Mouse (Mus musculus): ENCODE measurements around the gene Cadm2.

Gene Cadm2

DNA sequence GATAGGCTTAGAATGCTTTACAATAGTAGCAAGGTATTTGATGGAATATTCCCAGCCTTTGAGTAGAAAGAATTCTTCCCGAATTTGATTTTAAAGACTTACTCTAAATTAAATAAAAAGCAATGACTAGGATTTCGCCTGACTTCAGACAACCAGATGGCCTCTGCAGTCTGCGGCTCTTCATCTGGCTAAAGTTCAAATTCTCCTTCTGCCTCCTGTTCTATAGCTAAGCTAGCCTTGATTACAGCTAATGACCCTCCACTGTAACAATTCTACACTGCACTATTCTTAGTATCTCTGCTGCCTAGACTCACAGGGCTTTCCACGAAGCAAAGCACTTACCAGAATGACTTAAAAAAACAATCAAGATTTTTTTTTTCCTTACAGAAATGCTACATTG lies 495.9 kb downstream of the Cadm2 start:
- Histone ChIP-seq H3K27me3 (ENCODE audit: control insufficient read depth, insufficient read depth, low read length, poor library complexity, severe bottlenecking) (no peaks in the 10 kb centered on the region), H3K36me3 (ENCODE audit: control insufficient read depth, insufficient read depth, low read length, poor library complexity, severe bottlenecking) (no peaks in the 10 kb centered on the region)
- DNase-seq (ENCODE audit: low read depth, low spot score), result no peak

DNA sequence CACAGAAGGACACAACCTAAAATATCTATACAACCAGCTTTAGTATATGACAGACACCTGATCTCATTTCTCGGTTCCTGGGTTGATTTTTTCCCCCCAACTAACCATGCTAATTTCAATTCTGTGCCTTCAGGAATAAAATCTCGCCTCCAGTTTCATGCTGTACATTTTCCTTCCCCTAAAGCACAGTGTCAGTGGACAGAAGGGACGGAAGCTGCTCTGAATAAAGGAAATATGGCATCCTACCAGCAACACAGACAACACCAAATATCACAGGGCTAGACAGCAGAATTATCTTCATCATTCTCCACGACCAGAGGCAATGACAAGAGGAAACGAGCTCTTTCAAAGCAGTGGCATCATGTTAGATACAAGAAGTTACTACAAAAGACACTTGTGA lies 498.2 kb downstream of the Cadm2 start:
- Histone ChIP-seq H3K27me3 (ENCODE audit: control insufficient read depth, insufficient read depth, low read length, poor library complexity, severe bottlenecking) (no peaks in the 10 kb centered on the region), H3K36me3 (ENCODE audit: control insufficient read depth, insufficient read depth, low read length, poor library complexity, severe bottlenecking) (no peaks in the 10 kb centered on the region)
- no peak for DNase-seq (ENCODE audit: low read depth, low spot score)

DNA sequence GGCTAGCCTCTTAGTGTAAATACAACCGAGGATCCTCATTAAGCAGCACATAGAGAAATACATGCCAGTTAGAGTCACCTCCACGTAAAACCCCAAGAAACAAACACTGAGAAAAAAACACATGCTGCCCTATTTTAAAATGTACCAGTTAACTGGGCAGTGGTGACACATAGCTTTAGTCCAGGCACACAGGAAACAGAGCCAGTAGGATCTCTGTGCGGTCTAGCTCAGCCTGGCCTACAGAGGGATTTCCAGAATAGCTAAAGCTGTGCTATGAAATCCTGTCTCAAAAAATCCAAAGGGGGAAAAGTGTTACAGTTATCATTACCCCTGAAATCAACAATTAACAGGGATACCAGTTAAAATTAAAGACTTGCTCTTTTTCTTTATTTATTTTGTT lies 498.9 kb downstream of the Cadm2 start:
- H3K27me3 ChIP-seq (ENCODE audit: control insufficient read depth, insufficient read depth, low read length, poor library complexity, severe bottlenecking), result no peaks in the 10 kb centered on the region

DNA sequence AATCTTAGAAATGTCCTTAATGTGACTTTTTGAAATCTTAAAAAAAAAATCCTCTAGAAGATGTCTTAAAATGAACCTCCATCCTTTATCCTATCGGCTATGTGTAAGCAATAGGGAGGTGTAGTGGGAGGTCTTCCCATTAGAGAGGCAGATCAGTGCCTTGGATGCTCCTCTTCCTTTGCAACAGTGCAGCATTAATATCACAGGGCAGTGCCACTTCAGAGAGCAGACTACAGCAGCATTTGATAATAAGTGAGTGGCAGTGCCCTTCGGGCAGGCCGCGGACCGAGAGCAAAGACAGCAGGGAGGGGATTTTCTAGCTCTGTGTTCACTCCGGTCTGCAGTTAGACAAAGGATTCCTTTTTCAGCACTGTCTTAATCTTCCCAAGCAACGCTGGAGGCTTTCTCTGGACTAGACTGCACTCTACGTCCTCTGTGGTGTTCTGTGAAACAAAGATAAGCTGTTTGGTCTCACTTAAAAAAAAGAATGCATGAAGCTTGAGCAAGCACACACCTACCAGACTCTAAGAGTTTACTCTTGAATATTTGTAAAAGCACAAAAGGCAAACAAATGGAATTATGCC lies 514.1 kb downstream of the Cadm2 start:
- Histone ChIP-seq H3K27me3 (ENCODE audit: control insufficient read depth, insufficient read depth, low read length, poor library complexity, severe bottlenecking) (no peaks in the 10 kb centered on the region), H3K36me3 (ENCODE audit: control insufficient read depth, insufficient read depth, low read length, poor library complexity, severe bottlenecking) (no peaks in the 10 kb centered on the region)
- no peak for DNase-seq (ENCODE audit: low read depth, low spot score)

More for the DNA sequence above, 498.9 kb downstream of the Cadm2 start:
- DNase-seq (ENCODE audit: low read depth, low spot score), result no peak
- no peaks in the 10 kb centered on the region for H3K36me3 ChIP-seq (ENCODE audit: control insufficient read depth, insufficient read depth, low read length, poor library complexity, severe bottlenecking)

DNA sequence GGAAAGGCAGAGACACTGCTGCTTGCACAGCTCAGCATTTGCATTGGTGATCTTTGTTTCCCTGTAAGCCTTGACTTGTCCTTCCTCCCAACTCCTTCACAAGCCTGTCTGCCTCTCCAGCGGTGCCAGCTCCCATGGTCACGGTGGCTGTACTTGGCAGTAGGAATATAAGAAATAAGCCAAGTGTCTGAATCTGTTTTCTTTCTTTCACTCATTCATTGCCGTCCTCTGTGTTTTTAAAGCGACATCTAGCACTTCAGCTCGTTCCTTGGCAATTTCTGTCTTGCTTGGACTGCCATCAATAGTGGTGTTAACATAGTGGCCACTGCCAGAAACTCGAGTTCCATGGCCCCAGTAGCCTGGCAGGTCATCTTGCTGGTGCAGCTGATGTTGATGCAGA lies 524.0 kb downstream of the Cadm2 start:
- DNase-seq (ENCODE audit: low read depth, low spot score), result no peak
- no peaks in the 10 kb centered on the region for H3K36me3 ChIP-seq (ENCODE audit: control insufficient read depth, insufficient read depth, low read length, poor library complexity, severe bottlenecking)
- no peaks in the 10 kb centered on the region for H3K27me3 ChIP-seq (ENCODE audit: control insufficient read depth, insufficient read depth, low read length, poor library complexity, severe bottlenecking)

DNA sequence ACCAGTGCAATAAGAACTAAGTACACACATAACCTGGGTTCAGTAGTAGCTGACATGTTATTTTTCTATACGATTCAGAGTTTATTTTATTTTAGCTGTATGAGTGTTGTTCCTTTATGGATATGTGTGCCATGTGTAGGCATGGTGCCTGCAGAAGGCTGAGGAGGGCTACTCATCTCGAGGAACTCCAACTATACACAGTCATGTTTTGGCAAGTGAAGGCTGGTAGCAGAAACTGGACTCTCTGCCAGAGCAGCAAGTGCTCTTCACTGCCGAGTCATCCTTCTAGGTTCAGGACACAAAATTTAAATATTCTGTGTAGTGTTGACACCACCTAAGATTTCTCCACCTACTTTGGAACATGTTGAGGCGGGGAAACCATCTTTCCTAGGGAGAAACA lies 524.8 kb downstream of the Cadm2 start:
- H3K27me3 ChIP-seq (ENCODE audit: control insufficient read depth, insufficient read depth, low read length, poor library complexity, severe bottlenecking), result no peaks in the 10 kb centered on the region
- H3K36me3 ChIP-seq (ENCODE audit: control insufficient read depth, insufficient read depth, low read length, poor library complexity, severe bottlenecking), result no peaks in the 10 kb centered on the region
- no peak for DNase-seq (ENCODE audit: low read depth, low spot score)

DNA sequence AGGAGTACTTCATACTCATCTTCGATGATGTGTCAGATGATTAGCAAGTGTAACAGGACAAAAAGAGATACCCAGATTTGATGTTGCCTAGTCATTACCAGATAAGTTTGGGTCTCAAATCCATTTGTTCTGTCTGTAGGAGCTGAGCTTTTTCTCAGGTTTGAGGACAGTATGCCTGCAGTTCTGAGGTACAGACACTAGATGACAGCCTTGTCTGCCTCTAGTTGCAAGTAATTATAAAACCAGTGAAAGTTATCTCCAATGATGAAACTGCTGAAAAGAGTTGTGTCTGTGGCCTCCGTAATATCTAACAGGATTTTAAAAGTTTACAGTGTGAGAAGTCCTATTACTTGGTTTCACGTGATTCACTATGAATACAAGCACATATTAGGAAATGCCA lies 531.0 kb downstream of the Cadm2 start:
- Histone ChIP-seq H3K36me3 (ENCODE audit: control insufficient read depth, insufficient read depth, low read length, poor library complexity, severe bottlenecking) (no peaks in the 10 kb centered on the region), H3K27me3 (ENCODE audit: control insufficient read depth, insufficient read depth, low read length, poor library complexity, severe bottlenecking) (no peaks in the 10 kb centered on the region)
- DNase-seq (ENCODE audit: low read depth, low spot score), result no peak

DNA sequence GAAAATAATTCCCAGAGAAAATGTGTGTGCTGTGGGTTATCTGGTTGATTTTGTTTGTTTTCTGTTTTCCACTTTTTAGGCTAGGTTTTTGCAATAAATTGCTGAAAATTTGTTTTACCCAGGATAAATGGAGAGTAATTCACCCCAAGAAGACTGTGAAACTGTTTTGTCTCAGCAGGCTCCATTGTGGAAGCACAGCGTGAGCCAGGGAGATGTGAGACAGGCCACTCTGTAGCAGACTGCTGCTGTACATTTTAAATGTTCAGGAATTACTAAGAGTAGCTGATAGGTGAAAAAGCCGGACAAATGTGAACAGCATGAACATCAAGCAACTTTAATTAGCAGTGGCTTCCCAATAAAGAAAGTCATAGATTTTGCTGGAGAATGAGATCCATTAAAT lies 541.4 kb downstream of the Cadm2 start:
- H3K36me3 ChIP-seq (ENCODE audit: control insufficient read depth, insufficient read depth, low read length, poor library complexity, severe bottlenecking), result no peaks in the 10 kb centered on the region
- H3K27me3 ChIP-seq (ENCODE audit: control insufficient read depth, insufficient read depth, low read length, poor library complexity, severe bottlenecking), result no peaks in the 10 kb centered on the region
- DNase-seq (ENCODE audit: low read depth, low spot score), result no peak

DNA sequence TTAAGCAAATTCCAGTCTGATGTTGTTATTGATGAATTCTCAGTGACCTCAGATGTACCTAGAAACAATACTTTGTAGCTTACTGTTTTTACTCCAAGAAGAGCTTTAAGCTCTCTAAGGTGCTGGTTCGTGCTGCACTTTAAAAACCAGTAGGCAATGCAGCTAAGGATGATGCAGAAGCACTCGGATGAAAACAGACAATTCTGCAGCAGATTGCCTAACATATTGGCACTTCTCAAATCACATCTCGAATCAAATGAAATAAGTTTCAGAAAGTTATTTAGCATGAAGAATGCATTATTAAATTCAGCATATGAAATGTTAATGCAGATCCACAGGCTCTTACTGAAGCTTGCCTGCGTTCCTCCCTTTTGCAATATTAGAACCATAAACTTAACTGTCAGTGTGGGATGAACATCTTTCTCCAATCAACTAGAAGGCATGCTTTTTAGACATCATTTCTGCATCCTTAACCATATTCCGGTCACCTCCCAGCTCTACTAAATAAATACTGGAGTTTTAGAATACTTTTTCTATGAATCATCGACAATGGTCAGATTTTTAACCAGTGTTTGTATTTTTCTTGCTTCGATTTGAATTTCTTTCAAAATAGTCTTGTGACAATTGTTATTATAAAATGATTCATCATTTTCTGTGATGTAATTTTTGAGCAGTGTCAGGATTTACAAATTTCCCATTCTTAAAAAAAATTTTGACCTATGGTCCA lies 544.4 kb downstream of the Cadm2 start:
- Histone ChIP-seq H3K36me3 (ENCODE audit: control insufficient read depth, insufficient read depth, low read length, poor library complexity, severe bottlenecking) (no peaks in the 10 kb centered on the region), H3K27me3 (ENCODE audit: control insufficient read depth, insufficient read depth, low read length, poor library complexity, severe bottlenecking) (no peaks in the 10 kb centered on the region)
- DNase-seq (ENCODE audit: low read depth, low spot score), result no peak

DNA sequence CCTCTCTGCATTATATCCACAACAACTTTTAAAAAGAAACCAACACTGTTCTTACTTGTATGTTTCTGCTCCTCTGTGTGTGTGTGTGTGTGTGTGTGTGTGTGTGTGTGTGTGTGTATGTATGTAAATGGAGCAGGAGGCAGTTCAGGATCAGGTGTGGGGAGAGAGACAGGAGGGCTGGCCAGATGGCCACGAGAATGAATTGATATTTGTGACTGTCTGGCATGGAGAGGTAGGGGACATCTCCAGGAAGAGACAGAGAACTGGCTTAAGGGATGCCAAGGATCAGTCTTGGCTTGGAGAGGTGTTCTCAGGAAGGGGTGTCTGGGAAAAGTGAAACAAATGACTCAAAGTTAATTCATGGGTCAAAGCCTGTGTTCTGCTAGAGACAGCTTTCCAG lies 552.2 kb downstream of the Cadm2 start:
- no peaks in the 10 kb centered on the region for H3K27me3 ChIP-seq (ENCODE audit: control insufficient read depth, insufficient read depth, low read length, poor library complexity, severe bottlenecking)
- no peaks in the 10 kb centered on the region for H3K36me3 ChIP-seq (ENCODE audit: control insufficient read depth, insufficient read depth, low read length, poor library complexity, severe bottlenecking)
- DNase-seq (ENCODE audit: low read depth, low spot score), result no peak

DNA sequence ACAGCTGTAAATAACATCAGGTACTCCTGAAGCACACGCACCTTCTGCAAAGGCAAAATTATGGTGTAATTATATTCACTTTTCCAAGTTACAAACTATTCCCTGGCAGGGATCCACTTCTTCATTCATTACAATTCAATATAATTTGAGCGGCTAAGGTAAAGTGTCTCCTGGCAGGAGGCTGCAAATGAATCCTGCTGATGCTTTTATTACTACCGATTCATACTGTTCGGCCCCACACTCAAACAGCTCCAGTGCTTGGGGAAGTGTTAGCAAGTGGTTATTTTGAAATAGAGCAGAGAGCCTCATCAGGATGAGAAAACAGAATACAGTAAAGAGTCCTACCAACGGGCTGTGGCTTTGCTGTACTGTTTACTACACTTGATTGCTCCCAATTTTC lies 589.8 kb downstream of the Cadm2 start:
- no peak for DNase-seq (ENCODE audit: low read depth, low spot score)
- H3K27me3 ChIP-seq (ENCODE audit: control insufficient read depth, insufficient read depth, low read length, poor library complexity, severe bottlenecking), result no peaks in the 10 kb centered on the region
- H3K36me3 ChIP-seq (ENCODE audit: control insufficient read depth, insufficient read depth, low read length, poor library complexity, severe bottlenecking), result no peaks in the 10 kb centered on the region

DNA sequence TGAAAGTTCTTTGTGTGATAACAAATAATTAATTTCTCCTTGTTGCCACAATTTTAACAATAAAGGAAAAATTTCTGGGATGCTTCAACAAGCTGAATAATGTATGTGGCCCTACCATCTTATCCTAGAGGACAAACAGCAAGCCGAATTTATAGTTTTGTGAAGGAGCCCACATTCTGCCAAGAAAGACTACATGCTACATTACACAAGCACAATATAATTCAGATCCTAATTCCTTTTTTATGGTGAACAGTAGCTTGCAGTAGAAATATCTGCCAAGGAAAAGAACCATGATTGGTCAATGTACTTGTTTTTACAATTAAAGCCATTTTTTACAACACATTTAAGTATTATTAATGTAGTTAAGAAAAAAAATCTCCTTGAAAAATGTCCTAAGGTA lies 600.9 kb downstream of the Cadm2 start:
- no peak for DNase-seq (ENCODE audit: low read depth, low spot score)
- Histone ChIP-seq H3K36me3 (ENCODE audit: control insufficient read depth, insufficient read depth, low read length, poor library complexity, severe bottlenecking) (no peaks in the 10 kb centered on the region), H3K27me3 (ENCODE audit: control insufficient read depth, insufficient read depth, low read length, poor library complexity, severe bottlenecking) (no peaks in the 10 kb centered on the region)

DNA sequence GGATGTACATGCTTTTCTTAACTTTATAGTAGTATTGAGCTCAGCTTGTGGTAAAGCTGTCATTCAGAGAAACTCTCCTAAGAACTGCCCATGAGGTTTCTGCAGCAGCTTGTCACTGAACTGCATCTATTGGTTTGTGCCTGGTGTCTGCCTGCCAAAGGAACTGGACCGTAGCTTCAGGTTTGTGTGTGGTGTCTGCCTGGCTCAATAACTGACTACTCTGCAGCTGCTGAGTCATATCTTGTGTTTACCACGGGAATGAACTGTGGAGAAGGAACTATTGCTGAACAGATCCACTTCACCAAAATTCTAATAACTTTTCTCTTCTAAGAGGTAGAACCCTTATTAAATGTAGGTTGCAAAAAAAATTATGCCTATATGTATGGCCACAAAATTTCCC lies 603.0 kb downstream of the Cadm2 start:
- DNase-seq (ENCODE audit: low read depth, low spot score), result no peak
- Histone ChIP-seq H3K36me3 (ENCODE audit: control insufficient read depth, insufficient read depth, low read length, poor library complexity, severe bottlenecking) (no peaks in the 10 kb centered on the region), H3K27me3 (ENCODE audit: control insufficient read depth, insufficient read depth, low read length, poor library complexity, severe bottlenecking) (no peaks in the 10 kb centered on the region)

DNA sequence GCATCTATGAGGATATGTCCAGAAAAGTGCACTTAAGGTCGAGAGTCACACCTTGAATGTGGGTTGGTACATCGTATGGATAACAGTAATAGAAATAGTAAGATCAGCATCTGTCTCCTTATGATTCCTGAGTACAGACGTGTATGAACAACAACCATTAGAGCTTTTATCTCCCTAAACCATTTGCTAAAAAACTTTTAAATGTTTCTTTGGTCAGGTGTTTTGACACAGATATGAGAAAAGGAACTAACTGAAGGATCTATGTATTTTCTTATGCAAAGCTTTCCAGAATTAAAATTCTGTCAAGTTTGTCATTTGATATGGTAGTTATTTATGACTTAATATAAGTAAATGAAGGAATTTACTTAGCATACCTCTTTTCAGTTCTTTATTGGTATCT lies 617.5 kb downstream of the Cadm2 start:
- no peaks in the 10 kb centered on the region for H3K36me3 ChIP-seq (ENCODE audit: control insufficient read depth, insufficient read depth, low read length, poor library complexity, severe bottlenecking)
- H3K27me3 ChIP-seq (ENCODE audit: control insufficient read depth, insufficient read depth, low read length, poor library complexity, severe bottlenecking), result no peaks in the 10 kb centered on the region
- DNase-seq (ENCODE audit: low read depth, low spot score), result no peak

DNA sequence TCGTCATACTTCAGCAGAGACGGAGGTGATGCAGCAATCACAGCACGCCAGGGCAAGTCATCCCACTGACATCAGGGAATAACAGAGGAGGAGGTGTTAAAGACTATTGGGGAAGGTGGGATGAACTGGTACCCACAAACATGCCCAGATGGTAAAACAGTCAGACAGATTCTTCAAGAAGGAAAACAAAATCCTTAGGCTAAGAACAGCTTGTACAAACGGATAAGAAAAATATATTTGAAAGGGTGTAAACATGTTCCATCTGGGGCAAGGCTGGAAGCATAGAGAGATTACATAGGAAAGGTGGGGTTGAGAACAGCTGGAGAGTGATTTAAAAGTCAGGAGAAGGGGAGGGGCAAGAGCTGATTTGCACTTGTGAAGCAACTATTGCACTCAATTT lies 619.0 kb downstream of the Cadm2 start:
- no peak for DNase-seq (ENCODE audit: low read depth, low spot score)
- H3K27me3 ChIP-seq (ENCODE audit: control insufficient read depth, insufficient read depth, low read length, poor library complexity, severe bottlenecking), result no peaks in the 10 kb centered on the region
- no peaks in the 10 kb centered on the region for H3K36me3 ChIP-seq (ENCODE audit: control insufficient read depth, insufficient read depth, low read length, poor library complexity, severe bottlenecking)

DNA sequence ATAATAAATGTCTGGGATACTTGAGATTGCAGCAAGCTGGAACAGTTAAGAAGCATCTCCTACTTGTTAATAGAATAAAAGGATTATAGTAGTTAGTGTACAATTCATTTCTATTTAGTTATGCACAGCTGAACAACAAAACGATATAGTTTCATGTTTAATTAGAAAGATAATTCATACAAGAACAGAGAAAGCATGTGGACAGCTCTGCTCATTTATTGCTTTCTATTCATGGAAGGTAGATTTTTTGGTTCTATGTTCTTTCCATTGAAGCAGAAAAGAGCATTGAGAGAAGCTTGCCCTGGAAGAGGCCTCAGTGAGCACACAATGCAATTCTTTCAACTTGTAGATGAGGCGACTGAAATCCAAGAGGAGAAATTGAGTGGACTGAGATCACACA lies 623.2 kb downstream of the Cadm2 start:
- Histone ChIP-seq H3K36me3 (ENCODE audit: control insufficient read depth, insufficient read depth, low read length, poor library complexity, severe bottlenecking) (no peaks in the 10 kb centered on the region), H3K27me3 (ENCODE audit: control insufficient read depth, insufficient read depth, low read length, poor library complexity, severe bottlenecking) (no peaks in the 10 kb centered on the region)
- no peak for DNase-seq (ENCODE audit: low read depth, low spot score)
